Mouse (Mus musculus): ENCODE data around the gene Ovol2.

Gene Ovol2

GRCm38 (mm10) chr2:144324218-144324617 is 7.7 kb downstream of the Ovol2 start:
- in situ Hi-C loops (cut with MboI, MseI): no loop called here

- in situ Hi-C loops (cut with MboI, MseI): no loop called here
These were observed 20.6 kb downstream of the Ovol2 start for GRCm38 (mm10) chr2:144311372-144311771.

- in situ Hi-C loops (cut with MboI, MseI): no loop called here
These were observed 21.7 kb downstream of the Ovol2 start for GRCm38 (mm10) chr2:144310273-144310672.

GRCm38 (mm10) chr2:144308561-144308960 is 23.4 kb downstream of the Ovol2 start:
- in situ Hi-C loops (cut with MboI, MseI): no loop called here

DNA sequence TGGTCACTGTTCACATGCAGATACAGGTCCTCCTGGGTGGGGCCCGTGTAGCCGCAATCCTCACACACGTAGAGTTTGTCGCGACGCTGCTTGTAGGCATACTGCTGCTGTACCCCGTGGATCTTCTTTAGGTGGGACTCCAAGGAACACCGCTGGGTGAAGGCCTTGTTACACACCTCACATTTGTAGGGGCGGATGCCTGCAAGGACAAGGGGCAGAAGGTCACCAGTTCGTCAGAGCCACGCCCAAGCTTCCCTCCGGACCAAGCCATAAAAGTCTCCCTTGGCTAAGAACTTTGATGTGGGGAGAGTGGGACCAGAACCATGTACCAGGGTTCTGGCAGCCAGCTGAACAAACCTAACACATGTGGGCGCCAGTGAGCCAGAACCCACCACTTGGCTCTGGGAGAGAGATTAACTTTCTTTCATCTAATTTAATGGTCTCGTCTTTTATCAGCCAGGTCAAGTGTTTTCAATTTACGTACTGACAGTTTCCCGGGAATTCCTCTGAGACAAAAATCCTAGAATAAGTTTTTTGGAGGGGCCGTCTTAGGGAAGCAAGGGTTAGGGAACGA is 26.1 kb downstream of the Ovol2 start:
- in situ Hi-C loops (cut with MboI, MseI): no loop called here

DNA sequence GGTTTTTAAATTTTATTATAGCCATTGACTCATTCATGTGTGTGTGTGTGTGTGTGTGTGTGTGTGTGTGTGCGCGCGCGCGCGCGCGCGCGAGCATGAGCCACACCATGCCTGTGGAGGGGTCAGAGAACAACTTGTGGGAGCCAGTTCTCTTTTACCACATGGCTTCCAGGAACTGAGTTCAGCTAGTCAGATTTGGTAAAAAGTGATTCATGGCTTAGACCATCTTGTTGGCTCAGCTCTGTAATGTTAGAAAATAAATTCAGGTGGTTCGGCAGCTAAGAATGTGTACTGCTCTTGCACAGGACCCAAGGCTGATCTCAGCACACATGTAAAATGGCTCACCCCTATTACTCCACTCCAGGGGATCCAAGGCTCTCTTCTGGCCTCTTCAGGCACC is 30.8 kb downstream of the Ovol2 start:
- in situ Hi-C loops (cut with MboI, MseI): no loop called here

DNA sequence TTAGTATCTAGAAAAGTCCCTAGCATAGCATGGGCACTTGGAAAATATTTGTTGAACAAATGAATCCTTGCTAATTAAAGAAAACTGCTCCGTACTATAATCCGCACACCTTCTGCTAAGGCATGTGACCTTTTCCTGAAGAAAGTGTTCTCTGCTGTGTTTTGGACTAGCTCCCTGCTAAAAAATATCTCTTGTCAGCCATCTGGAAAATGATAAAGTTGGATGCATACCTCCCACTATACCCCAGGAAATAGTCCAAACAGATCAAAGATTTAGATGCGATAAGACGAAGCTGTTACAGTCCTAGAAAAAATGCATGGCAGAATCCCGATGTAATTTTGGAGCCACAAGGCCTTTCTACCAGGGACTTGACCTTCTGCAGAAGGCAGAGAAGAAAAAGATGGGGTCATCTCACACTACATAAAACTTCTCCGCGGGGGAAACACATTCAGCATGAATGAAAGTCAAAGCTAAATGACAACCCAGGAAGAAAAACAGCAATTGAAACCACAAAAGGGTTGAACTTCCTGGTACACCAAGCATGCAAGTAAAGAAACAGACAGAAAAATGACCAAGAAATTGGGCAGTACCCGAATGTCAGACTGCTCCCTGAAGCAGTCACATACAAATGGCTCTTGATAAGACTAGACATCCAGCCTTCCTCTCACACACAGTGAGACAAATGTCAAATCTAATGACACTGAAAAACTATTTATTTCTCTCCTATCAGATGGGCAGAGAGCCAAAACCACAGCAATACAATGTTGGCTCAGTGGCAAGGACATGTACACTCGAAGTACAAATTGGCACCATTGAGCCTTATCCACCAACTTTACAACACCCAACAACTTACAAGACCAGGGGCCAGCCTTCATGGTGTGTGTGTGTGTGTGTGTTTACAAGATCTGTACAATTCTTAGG is 31.9 kb downstream of the Ovol2 start:
- in situ Hi-C loops (cut with MboI, MseI): no loop called here

- in situ Hi-C loops (cut with MboI, MseI): no loop called here
These were observed 36.7 kb downstream of the Ovol2 start for GRCm38 (mm10) chr2:144295145-144295735.

DNA sequence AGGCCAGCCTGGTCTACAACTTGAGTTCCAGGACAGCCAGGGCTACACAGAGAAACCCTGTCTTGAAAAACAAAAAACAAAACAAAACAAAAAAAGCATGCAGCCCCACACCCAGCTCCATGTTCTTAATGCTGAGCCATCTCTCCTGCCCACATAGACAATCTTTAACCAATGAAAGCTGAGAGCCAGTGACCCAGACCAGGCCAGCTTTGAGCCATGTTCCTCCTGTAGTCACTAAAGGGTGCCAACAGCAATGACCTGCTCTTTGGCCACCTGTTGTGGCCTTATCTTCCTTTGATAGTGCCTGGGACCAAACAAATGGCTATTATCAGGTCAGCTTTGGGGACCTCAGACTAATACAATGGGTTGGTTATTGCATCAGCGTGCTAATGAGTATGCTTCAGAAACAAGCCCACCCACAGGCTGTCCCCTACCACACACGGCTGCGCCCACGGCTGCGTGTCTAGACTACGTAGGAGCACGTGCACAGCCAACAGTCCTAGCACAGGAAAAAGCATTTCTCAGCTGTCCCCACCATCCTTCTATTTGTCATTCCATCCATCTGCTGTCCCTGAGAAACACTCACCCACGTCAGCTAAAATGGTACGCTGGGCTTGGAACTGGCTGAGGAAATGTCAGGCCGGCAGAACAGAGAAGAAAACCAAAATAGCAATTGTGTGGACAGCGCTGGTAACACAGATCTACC is 40.2 kb downstream of the Ovol2 start:
- in situ Hi-C loops (cut with MboI, MseI): no loop called here

DNA sequence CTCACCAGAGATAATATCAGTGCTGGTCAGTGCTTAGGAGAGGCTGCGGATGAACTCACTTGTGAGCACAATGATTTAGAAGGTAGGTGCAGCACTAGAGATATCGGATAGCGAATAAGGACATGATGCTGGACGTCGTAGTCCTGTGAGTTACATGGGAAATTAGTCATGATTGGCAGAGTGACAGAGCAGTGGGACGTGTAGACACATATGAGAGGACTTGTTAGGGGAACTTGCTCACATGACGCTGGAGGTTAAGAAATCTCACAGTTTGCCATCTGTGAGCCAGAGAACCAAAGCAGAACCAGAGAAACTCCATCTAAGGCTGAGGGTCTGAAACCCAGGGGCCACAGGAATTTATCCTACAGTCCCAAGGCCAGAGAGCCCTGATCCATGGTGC is 41.6 kb downstream of the Ovol2 start:
- in situ Hi-C loops (cut with MboI, MseI): no loop called here

DNA sequence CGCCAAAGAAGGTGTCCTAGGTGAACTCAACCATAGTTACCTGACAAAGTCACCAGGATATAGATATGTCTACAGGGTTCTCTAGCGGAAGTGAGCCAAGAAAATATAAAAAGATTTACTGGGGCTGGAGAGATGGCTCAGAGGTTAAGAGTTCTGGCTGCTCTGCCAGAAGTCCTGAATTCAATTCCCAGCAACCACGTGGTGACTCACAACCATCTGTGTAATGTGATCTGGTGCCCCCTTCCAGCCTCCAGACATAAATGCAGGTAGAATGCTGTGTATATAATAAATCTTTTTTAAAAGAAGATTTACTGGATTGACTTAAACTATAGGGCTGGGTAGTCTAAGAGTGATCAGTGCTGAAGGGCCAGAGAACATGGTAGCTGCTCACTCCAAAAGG is 50.5 kb downstream of the Ovol2 start:
- in situ Hi-C loops (cut with MboI, MseI): no loop called here

GRCm38 (mm10) chr2:144280568-144280967 is 51.4 kb downstream of the Ovol2 start:
- in situ Hi-C loops (cut with MboI, MseI): no loop called here

DNA sequence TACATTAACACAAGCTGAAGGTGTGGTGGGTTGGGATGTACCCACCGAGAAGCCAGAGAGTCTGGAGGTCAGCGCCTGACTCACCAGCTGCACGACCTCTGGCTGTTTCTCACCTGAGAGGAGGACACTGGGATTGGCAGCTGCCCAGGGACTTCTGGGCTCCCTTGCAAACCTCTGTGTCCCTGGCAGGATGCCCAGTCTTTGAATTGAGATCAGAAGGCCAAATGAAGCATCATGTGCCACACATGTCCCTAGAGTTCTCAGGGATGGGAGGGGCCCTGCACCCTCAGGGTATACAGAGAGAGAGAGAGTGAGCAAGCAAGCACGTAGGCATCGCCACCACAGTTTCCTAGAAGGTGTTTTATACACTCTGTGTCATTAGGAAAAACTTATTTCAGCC is 52.2 kb downstream of the Ovol2 start:
- in situ Hi-C loops (cut with MboI, MseI): no loop called here

DNA sequence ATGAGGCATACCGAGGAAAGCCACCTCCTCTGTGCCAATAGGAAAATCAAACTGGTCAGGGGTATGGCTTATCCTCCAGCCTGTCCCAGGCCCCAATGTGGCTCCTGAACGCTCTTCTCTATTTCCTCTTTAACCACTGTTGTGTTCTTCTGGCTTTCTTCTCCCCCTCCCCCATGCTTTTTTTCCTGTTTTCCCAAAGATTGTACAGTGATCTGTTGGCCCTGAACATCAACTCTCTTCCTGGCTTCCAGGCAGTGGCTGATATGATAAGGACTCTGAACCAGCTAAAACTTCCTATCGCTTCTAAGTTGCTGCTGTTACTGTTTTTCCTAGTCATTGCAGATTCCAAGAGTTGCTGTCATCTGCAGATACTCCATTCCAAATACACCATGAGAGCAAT is 55.1 kb downstream of the Ovol2 start:
- in situ Hi-C loops (cut with MboI, MseI): no loop called here

- in situ Hi-C loops (cut with MboI, MseI): loop anchor here (5.0 to 25.0 kb wide), 2 partner anchors 262 to 1638 kb away; partner anchors contain the start of genes Naa20 and Rrbp1
These were observed 57.2 kb downstream of the Ovol2 start for GRCm38 (mm10) chr2:144274741-144275140.

- in situ Hi-C loops (cut with MboI, MseI): loop anchor here (5.0 to 25.0 kb wide), 2 partner anchors 260 to 1640 kb away; partner anchors contain the start of genes Naa20 and Rrbp1
These were observed 59.9 kb downstream of the Ovol2 start for GRCm38 (mm10) chr2:144272088-144272487.

- in situ Hi-C loops (cut with MboI, MseI): loop anchor here (5.0 to 25.0 kb wide), 2 partner anchors 258 to 1642 kb away; partner anchors contain the start of genes Naa20 and Rrbp1
These were observed 61.2 kb downstream of the Ovol2 start, which contains the start of the genes Mgme1 and Snx5 for GRCm38 (mm10) chr2:144270507-144271420. TSS of gene Mgme1 (plus strand) at chr2:144270663. TSS of gene Snx5 (minus strand) at chr2:144270906.

DNA sequence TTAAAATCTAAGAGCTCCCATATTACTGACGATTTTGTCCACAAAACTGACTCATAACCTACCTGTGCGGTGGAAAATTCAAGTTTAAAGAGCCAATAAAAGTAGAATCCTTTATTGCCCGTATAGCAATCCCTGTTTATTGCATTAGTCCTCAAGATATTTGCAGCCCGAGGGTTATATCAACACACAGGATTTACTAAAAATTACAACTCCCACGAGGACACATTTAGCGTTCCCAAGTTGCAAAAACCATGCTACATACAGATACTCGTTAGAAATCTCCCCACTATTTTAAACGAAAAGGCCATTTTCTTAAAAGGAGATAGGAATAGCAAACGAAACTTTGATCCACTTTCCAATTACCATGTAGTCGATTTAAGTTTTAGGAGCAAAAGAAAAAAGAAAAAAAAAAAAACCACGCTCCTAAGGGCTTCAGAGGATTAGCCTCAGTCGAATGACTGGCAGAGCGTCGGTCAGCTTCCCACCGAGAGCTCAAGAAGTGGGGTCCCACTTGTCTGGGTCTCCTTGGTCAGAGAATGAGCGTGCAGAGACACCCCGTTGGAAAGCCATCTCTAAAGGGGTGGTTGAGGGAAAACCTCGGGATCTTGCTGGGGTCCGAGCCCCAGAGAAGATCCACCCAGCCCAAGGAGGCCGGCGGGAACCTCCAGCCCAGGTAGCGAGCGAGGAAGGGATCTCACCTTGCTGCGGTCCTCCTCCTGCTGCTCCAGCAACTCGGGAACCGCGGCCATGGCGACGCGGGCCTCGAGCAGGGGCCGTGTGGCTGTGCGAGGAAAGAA is 62.1 kb downstream of the Ovol2 start:
- in situ Hi-C loops (cut with MboI, MseI): loop anchor here (5.0 to 25.0 kb wide), 2 partner anchors 258 to 1642 kb away; partner anchors contain the start of genes Naa20 and Rrbp1

GRCm38 (mm10) chr2:144269306-144269650 is 62.7 kb downstream of the Ovol2 start:
- in situ Hi-C loops (cut with MboI, MseI): loop anchor here (25.0 kb wide), 1 partner anchor 1643 kb away; the partner anchor contains the start of gene Naa20
